Mouse (Mus musculus) kidney, adult 2 months (tissue): ENCODE results near the gene D5Ertd579e.

ENCODE experiments used
- CTCF ChIP-seq: fragments of 200-500 bp; conservative IDR thresholded peaks from 2 replicates; pipeline ENCODE4 v1.5.1; 2011; ENCODE audit warnings: low read depth, mild to moderate bottlenecking, control low read depth, low read length, moderate library complexity, mixed read lengths; ENCODE audit not compliant: insufficient read depth, insufficient read length
- POLR2A ChIP-seq: fragments of 200-500 bp; IDR thresholded peaks from one replicate; pipeline ENCODE4 v1.6.1; 2011; ENCODE audit warnings: low read depth, low read length, control low read depth

DNA sequence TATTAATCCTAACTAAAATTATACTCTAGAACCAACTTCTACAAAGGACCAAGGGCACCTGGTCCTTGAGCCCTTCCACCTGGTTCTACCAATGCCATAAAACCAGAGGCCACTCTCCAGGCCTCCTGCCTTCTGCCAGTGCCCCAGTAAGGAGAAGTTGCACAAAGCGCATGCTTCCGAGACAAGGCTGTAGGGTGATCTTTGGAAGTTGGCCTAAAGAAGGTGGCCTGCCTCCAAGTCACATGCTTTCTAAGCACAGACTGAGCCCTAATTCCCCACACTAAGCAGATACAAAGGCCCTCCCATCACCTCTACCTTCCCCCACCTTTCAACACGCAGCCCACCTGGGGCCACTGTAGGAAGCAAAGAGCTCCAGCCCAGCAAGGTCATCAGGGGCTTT lies 120.6 kb downstream of the D5Ertd579e start:
- TF ChIP-seq CTCF: no peak
- TF ChIP-seq POLR2A: no peak
